Mouse (Mus musculus): Measurements from ENCODE around the gene Rhot2. TPM values are rescaled to one million over a fixed set of nuclear protein-coding genes. Genes with fewer than 3 reads are reported as not detected.
A peak's percentile ranks its signal among the peaks of the same experiment; 100 is the strongest.
"Not testable (repeated sequence)": the region's sequence is repeated elsewhere in the genome, so short reads cannot be mapped to it uniquely, and the experiment has no call there.

The Rhot2 gene
- total RNA-seq, 2 experiments from 2014 or later = 102 to 103 TPM

DNA sequence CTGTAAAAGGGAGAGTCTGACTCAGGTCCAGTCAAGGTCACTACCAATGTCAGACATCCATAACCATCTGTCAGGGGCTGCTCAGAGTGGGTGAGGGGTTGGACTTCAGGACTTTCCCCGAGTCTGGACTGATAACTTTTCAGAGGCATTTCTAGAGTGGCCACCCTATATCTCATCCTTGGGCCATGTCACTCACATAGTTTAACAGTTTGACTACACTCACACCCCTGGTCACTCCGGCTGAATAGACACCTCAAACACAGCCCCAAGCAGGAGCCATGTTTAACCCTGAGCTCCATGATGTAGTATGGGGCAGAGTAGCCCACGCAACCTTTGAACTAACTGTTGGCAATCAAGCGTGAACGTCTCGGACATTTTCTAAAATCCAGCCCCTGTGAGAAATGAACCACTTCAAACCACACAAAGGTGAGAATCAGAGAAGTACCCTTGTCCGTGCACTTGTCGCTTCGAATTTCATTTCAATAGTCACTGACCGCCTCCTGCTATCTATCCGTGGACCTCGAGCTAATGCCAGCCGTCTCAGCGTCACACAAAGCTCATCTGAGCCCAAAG, 29.6 kb upstream of the Rhot2 start:
- no peak for DNase-seq

DNA sequence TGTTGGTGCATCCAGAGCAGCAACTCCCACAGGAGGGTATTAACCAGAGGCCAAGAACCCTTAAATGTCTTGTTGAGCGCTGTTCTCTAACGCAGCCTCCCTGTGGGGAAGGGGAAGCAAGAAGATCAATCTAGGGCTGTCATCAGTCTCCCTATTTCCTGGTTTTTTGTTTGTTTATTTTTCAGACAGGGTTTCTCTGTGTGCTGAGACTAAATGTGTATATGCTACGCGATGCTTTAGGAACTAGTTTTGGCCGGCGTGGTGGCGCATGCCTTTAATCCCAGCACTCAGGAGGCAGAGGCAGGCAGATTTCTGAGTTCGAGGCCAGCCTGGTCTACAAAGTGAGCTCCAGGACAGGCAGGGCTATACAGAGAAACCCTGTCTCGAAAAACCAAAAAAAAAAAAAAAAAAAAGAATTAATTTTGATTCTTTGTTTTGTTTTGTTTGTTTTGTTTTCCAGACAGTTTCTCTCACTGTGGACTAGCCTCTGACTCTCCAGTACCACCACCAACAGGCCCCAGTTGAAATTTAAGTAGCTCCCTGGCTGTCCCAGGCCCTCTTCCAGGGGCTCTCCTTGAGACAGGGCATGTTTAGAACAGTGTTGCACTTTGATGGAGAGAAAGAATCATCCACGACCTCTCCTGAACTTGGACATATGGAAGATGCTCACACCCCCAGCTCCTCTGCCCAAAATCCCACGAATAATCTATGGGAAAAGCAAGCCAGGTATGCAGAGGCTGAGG, 28.9 kb upstream of the Rhot2 start:
- DNase-seq = no peak

DNA sequence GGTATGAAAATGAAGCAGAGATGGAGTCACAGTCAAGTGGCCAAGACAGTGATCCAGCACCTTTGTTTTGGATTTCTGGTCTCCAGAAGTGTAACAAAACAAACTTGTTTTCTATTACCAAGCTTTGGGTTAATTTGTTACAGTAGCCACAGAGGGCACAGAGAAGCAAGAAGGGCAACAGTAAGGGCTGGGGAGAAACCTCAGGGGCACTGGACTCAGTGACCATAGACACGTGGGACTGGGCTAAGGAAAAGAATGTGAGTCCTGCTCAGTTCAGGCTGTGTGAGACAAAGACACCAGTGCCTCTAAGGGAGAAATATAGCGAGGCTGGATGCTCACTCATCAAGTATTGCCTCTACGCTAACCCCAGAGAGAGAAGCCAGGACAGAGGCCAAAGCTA, 28.0 kb upstream of the Rhot2 start:
- DNase-seq = no peak

DNA sequence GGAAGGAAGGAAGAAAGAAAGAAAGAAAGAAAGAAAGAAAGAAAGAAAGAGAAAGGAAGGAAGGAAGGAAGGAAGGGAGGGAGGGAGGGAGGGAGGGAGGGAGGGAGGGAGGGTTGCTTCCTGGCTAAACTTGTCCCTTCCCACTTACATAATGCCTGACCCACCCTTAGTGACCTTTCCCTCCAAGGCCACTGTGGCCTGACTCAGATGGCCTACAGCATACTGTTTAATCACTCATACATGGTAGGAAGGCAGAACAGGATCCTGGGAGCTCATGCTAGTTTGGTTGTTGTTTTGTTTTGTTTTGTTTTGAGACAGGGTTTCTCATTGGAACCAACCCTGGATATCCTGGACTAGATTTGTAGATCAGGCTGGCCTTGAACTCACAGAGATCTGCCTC, 26.9 kb upstream of the Rhot2 start:
- not testable (repeated sequence) for DNase-seq

DNA sequence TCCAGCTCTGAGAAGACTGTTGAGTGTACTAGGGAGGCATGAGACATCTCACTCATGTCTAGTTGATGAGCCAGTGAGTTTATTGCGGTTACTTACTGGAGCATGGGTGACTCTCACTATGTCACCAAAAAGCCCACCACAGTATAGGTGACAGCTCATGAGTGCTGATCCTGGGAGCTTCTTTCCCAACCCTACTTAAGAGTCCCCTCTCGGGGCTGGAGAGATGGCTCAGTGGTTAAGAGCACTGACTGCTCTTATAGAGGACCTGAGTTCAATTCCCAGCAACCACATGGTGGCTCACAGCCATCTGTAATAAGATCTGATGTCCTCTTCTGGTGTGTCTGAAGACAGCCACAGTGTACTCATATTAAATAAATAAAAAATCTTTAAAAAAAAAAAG, 25.3 kb upstream of the Rhot2 start:
- no peak for DNase-seq

DNA sequence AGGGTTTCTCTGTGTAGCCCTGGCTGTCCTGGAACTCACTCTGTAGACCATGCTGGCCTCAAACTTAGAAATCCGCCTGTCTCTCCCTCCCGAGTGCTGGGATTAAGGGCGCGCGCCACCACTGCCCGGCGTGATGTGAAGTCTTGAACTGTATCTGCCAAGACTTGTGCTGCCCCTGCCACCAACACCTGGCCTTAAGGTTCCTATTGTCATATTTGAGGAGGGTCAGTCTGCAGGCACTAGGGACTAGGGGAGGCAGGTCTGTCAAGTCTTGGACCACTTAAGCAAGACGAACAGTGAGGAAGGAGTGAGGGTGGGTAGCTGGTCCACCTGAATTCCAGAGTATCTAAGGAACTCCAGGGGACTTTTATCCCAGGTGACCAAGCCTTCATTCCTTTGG, 24.8 kb upstream of the Rhot2 start:
- no peak for DNase-seq

DNA sequence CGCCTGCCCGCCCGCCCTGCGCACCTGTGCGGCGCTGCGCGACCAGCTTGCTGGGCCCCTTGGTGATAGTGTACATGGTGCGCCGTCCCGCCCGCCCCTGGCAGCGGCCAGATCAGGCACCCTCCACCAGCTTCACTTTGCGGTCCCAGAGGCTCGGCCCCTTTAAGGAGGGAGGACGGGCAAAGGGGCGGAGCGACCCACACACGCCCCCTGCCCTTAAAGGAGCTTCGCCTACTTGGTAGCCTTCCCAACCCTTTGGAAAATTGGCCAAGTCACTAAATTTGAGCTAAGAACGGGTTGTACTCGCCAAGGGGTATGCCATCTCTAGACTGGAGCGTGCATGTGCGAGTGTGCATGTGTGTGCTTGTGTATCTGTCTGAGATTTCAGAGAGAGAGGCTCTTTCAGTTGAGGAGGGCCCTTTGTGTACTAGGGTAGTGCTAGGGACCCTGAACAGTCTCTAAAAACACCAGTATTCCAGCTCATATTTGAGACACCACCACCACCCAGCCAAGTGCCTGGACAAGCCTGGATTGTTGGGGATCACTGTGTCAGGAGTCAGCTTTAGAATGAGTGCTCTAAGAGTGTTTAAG, 24.0 kb upstream of the Rhot2 start, which contains the start of gene Mcrip2:
Mcrip2 (minus strand) TSS at position 164 of the 591 bp plus-strand sequence.
- peak; percentile 81 to 84 for DNase-seq

DNA sequence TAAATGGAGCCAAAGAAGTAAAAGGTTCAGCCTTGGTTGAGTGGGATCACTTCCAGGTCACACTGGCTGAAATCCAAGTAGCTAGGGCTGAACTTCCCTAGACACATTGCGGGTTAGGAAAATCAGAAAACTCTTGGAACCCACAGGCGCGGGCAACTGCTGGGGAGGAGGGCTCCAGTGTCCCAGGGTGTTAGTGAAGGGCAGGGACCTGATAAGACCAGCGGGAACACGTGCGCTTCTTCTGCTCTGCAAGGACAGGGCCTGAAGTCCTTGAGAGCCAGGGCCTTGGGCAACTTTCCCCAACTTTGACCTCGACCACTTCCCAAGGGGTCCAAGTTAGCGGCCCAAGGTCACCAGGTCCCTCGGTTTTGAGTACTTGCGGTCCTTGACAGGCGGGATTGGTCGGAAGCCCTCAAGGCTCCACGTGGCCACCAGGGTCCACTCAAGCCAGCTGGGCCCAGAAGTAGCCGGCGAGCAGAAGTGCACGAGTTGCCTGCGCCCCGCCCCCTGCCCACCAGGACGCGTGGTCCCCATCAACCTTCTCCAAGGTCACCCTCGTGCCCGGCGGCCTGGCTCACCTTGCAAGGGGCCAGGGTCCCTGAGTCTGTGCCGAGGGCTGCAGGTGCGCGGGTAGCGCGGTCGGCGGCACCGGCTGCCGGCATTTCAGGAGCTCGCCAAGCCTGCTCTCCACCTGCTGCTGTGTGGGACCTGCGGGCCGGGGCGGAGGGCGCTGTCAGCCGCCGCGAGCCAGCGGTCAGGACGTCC, 23.4 kb upstream of the Rhot2 start:
- DNase-seq = no peak

DNA sequence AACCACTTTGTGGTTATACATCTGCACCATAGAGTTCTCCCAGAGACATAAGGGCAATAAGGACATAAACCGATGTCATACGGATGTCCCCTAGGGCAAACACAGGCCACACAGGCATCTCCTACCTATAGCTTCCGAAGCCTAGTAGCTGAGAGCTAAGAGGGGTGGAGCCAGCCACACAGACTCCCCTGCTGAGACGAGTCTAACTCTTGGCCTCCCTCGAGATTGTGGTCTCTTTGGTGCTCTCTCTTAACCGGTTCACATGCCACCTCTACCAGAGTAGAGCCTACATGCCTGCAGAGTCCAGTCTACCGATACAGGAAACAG, 22.8 kb upstream of the Rhot2 start:
- no peak for DNase-seq

DNA sequence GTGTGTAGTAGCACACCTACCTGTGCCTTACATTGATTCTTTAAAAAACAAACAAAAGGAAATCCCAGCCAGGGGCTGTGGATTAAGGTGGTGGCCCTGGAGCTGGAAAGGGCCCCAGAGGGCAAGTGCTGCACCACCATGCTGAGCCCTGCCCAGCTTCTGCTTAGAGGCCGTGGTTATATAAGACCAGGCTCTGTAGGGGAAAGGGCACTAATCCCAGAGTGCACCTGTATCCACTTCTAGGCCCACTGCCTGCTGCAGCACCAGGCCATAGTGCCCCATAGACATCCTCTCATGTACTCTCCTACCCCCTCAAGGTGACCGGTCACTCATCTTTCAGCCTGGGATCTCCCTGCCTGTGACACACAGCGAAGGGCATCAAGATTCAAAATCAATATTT, 21.5 kb upstream of the Rhot2 start:
- DNase-seq = no peak

DNA sequence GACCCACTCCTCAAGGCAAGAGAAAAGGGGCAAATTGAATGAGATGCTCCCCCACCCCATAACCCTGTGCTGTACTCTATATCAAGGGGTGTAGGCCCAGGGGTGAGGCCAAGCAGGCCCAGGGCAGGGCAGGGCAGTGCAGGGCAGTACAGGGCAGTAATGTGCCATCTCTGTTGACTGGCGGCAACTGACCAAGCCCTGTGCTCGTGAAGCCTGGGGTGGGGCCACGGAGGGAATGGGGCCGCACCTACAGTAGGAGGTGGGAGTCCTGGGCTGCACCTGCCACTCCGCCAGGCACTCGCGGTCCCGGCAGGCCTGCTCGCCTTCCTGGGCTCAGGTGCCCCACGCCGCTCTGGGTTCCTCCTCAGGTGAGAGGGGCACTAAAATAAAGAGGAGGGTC, 20.6 kb upstream of the Rhot2 start:
- no peak for DNase-seq

DNA sequence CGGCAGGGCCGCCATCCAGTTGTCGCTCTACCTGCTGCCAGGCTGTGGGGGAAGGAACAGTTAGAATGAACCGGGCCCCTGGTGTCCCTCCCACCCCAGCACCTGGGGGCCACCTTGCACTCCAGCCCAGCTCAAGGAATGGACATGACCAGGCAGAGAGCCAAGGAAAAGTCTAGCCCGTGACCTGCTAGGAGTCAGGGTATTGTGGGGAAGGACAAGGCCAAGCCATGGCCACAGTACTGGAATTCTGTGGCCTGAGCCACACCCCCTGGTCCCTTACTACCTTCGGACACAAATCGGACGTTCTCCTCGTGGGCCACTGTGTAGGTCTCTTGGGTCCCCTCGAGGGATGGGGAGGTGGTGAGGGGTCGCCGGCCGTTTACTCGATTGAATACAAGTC, 19.7 kb upstream of the Rhot2 start:
- DNase-seq = no peak

DNA sequence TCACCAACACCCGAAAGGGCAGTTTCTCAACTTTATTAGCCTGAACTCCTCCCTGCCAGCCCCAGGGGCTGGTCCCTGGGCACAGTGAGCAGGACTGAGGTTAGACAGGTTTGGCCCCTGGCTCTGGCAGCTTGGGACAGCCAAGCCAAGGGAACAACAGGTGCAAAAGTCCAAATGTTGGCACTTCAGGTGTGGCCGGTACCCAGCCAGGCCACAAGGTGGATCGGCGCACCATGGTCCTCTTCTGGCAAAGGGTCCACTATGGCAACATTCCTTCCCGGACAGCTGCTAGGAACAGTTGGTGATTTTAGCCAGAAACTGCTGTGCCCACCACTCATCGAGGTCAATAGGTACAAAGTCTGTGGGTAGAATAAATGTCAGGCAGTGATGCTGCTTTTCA, 19.0 kb upstream of the Rhot2 start:
- DNase-seq = no peak

DNA sequence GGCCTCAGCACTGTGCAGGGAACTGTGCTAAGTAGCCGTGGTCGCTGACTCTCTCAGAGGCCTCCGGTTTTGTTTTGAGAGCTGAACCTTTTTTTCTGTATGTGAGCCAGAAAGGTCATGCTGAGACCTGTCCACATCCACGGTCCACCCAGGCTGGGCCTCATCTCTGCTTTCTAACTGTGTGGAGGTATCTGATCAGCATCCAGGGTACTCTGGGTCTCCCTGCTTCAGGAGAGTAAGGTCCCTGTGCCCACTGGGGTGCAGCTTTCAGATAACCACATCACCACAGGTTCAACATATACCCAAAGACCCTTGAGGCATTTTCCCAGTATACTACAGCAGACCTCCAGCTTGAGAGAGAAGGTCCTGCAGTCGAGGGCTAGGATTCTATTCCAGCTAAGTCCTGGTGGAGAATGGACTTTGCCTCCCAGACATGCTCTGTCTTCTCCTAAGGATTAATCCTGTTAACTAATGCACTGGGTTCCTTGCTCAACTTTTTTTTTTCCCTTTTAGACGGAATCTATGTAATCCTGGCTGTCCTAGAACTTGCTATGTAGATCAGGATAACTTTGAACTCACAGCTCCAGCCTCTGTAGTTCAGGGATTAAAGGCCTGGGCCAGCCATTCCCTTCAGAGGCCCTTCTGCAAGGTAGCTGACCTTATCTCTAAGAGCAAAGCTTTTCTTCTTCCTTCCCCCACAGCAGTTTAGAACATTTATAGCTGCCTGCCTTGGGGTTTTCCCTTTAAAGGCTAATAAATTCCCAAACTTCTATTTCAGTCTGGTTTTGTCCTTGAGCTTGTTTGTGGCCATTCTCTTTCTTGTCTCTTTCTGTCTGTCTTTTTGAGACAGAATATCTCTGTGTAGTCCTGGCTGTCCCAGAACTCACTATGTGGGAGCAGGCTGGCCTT, 17.3 kb upstream of the Rhot2 start:
- DNase-seq = no peak

DNA sequence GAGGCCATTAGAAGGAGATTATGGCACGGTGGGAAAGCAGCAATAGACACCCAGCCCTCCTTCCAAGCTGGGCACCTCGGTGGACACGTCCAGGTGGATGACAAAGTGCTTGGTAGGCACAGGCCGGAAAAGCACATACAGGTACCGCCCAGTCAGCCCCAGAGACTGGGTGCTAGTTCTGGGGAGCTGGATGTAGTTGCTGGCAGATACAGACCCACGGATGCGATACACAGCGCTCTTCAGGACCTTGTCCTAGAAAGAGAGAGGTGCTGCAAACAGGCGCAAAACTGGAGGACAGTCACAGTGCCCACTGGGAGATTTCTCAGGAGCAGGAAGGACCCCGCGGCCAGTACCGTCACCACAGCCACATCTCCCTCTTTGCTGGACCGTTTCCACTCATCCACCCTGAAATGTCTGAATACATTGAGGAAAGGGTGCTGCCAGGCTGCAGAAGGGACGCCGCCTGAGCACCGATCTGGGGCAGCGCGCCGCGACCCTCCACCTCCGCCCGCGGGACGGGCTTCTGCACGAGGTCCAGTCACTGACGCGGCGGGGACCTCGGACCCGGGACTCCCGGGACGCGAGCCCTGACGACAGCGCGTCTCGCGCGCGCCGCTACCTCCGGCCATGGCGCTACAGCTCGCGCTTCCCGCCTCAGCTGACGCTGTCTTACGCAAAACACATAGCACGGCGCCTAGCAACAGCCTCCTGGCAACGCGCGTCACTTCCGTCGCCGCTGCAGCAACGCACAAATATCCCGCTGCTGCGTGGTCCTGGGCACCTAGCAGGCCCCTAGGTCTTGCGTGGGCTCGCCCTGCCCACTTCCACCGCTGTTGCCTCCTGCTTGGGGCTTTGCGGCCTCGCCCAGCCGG, 16.4 kb upstream of the Rhot2 start, which contains the start of gene Wdr90:
Wdr90 (minus strand) TSS at position 670 of the 872 bp plus-strand sequence.
- peak; percentile 92 to 94 for DNase-seq

DNA sequence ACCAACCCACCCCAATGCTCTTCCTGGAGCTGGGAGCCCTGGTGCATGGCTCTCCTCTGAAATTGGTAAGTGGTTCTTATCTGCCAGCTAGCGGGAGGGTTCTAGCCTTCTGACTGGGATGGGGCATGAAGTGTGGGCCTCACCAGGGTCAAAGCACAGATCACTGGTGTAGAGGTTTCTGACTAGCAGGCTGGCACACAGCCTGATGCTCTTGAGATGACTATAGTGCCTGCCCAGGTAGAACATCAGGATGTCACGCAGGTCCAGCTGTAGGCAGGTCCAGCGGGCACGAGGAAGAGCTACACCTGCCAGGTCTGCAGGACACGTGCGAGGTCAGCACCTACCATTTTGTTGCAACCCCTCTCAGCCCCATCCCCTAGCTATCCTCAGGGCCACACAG, 15.6 kb upstream of the Rhot2 start:
- no peak for DNase-seq

DNA sequence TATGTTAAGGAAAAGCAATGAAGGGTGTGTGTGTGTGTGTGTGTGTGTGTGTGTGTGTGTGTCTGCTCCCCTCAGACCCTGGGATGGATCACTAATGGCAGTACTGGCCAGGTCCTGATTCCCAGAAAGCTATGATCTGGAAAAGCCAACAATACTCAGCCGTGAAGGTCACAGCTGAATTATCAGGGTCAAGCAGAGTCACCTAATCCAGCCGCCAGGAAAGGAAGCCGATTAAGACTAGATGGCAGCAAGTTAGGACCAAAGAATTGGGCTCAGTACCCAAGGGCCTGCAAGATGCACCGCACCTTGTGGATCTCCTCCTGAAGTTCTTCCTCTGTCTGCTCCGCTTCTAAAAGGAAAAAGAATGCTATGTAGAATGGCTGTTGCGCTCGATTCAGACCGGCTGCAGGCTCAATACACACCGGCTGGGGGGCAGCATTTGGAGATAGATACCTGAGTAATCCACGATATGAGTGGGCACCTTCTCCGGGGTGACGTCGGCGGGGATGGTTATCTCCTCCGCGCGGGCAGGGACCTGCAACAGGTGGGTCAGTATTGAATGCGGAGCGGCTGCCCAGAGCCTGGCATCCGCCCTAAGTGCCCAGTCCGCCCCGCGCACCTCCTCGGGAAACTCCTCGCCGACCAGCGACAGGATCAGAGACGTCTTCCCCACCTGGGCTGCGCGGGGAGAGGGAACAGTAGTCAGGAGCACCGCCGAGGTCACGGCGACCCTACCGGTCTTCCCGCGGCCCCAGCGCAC, 835 bp downstream of the Rhot2 start:
- DNase-seq = no peak

DNA sequence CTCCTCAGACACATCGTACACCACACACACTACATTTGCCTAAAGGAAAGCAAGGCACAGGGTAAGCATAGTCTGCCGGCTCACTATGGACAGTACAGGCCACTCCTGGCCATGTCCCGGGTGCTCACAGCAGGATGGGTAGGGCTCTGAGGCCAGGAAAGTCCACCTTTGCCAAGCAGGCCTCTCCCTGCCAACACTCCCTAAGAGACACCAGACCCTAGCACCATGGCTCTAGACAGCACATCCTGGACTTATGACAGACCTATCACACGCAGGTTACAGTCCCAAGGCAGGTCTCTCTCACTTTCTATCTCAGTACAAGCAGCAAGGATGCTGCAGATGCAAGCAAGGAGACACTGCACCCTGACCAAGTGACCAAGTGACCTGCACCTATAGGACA, 1.5 kb downstream of the Rhot2 start:
- no peak for DNase-seq

DNA sequence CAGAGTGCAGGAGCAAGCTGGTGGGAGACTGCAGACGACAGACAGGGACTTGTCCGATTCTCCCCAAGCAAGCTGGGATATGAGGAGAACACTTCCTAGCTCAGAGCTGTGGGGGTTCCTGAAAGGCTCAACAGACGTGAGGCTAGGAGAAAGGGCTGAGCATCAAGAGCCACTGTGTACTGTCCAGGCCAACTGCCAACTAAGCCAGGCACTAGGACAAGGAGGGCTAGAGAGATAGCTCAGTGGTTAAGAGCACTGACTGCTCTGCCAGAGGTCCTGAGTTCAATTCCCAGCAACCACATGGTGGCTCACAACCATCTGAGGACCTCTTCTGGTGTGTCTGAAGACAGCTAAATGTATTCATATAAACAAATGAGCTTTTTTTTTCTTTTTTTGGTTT, 2.1 kb downstream of the Rhot2 start:
- no peak for DNase-seq

DNA sequence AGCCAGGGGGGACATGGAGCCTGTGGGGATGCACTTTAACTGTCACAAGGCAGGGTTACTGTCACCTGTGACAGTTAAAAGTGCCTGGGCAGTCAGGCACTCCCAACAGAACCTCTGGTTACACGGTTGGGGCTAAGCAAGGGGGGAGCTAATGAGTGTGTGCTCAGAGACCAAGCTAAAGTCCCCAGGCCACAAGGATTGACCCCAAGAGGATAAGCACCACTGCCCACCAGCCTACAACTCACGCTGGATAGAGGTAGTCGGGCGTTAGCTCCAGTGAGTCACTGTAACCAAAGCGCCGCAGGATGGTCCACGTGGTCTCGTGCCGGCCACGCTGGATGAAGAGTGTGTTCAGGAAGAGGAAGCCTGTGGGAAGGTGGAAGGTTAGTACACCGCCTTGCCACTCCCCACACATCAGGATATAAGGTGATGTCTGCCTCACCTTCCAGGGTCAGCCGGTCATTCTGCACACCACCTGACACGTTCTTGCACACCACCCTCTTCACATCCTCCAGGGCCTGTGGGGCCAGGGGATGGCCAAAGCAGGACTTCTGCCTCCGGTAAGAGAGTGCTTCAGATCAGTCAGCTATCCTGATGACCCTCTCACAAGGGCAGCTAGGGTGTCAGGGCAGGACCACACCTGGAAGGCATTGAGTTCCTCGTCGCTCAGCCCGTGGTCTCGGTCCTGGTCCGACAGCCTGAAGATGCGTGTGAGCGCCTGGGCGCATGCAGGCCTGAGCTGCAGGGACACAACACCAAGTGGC, 3.4 kb downstream of the Rhot2 start, which contains the start of gene Gm20683:
Gm20683 (minus strand) TSS at position 647 of the 764 bp plus-strand sequence.
- no peak for DNase-seq

Data from layer of hippocampus, postnatal 36 days (tissue).